Mouse (Mus musculus) midbrain, embryonic 16.5 days (tissue): Measurements from ENCODE around the gene Efna4. TPM values are rescaled to one million over a fixed set of nuclear protein-coding genes. Genes with fewer than 3 reads are reported as not detected.
A peak's percentile ranks its signal among the peaks of the same experiment; 100 is the strongest.

ENCODE experiments used
- ATAC-seq: fragments of 200-750 bp; cut with Nextera tagmentation; 2 replicates; pipeline ENCODE4 v1.8.0; 2017; ENCODE audit warnings: moderate TSS enrichment
- H3K27ac ChIP-seq: fragments of 300-500 bp; sonication (generic); 2 replicates; pipeline ENCODE4 v1.5.1; 2014; ENCODE audit warnings: mild to moderate bottlenecking, low read length, mixed read lengths
- H3K27me3 ChIP-seq: fragments of 300-500 bp; sonication (generic); 2 replicates; pipeline ENCODE4 v1.6.1; 2014; ENCODE audit warnings: low read depth, low read length, mixed read lengths; ENCODE audit not compliant: control insufficient read depth, insufficient read depth
- H3K36me3 ChIP-seq: fragments of 300-500 bp; sonication (generic); 2 replicates; pipeline ENCODE4 v1.6.1; 2014; ENCODE audit warnings: mild to moderate bottlenecking, low read length, moderate library complexity, mixed read lengths; ENCODE audit not compliant: control insufficient read depth, insufficient read depth
- H3K4me1 ChIP-seq: fragments of 300-500 bp; sonication (generic); 2 replicates; pipeline ENCODE4 v1.6.1; 2014; ENCODE audit warnings: mild to moderate bottlenecking, low read length, mixed read lengths; ENCODE audit not compliant: control insufficient read depth, insufficient read depth
- H3K4me2 ChIP-seq: fragments of 300-500 bp; sonication (generic); 2 replicates; pipeline ENCODE4 v1.6.1; 2014; ENCODE audit warnings: mild to moderate bottlenecking, low read length, mixed read lengths
- H3K4me3 ChIP-seq: fragments of 300-500 bp; sonication (generic); 2 replicates; pipeline ENCODE4 v1.5.1; 2014; ENCODE audit warnings: low read depth, mild to moderate bottlenecking, low read length, moderate library complexity, mixed read lengths
- H3K9ac ChIP-seq: fragments of 300-500 bp; sonication (generic); 2 replicates; pipeline ENCODE4 v1.6.1; 2014; ENCODE audit warnings: low read depth, low read length, mixed read lengths
- H3K9me3 ChIP-seq: fragments of 300-500 bp; sonication (generic); replicated peaks from 2 replicates; pipeline ENCODE4 v1.6.1; 2014; ENCODE audit warnings: mild to moderate bottlenecking, low read length, mixed read lengths; ENCODE audit not compliant: control insufficient read depth, poor library complexity, severe bottlenecking
- WGBS: fragments of 180-500 bp; shearing (Covaris S2); extraction: QIAGEN DNeasy Blood & Tissue Kit; methylation state at CpG from one replicate; pipeline ENCODE4 v1.1.7; 2014; 5-methylcytosine and 5-hydroxymethylcytosine counted together
- polyA plus RNA-seq: library from polyadenylated mRNA; unstranded; fragments of >200 nt; fragmentation: Nextera tagmentation; extraction: Ambion mirVana; gene quantifications from 2 replicates; pipeline ENCODE4 v1.2.1, GENCODE M21; 2015

The Efna4 gene
- polyA plus RNA-seq, 1 experiment from 2014 or later: 3.7 TPM

DNA sequence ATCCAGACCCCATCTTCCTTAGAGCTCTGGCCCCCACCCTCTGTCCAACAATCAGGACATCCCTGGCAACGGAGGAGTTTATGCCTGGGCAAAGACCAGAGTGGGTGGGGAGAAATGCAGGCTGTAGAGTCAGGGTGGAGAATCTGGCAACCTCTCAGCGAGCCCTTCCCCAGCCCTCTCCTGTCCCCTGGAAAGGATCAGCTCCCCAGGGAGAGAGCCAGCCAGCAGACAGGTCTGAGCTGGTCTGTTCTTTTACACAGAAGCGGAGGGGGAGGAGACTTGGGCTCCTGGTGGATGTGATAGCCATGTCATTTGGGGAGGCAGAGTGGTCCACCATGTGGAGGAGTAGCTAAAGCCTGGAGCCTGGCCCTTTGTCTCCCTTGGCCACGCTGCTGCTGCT lies 9.2 kb downstream of the Efna4 start:
- peaks cover 13% of the 10 kb centered on the region for H3K4me1 ChIP-seq
- 19% methylated on average over 4 of the region's 4 CpGs for WGBS
- no peaks in the 10 kb centered on the region for H3K9me3 ChIP-seq
- no peak overlapping the region for H3K27ac ChIP-seq
- H3K4me3 ChIP-seq: no peak overlapping the region
- no peak overlapping the region for H3K9ac ChIP-seq
- H3K27me3 ChIP-seq: no peaks in the 10 kb centered on the region
- ATAC-seq: no peak
- no peaks in the 10 kb centered on the region for H3K36me3 ChIP-seq
- H3K4me2 ChIP-seq: no peak overlapping the region

DNA sequence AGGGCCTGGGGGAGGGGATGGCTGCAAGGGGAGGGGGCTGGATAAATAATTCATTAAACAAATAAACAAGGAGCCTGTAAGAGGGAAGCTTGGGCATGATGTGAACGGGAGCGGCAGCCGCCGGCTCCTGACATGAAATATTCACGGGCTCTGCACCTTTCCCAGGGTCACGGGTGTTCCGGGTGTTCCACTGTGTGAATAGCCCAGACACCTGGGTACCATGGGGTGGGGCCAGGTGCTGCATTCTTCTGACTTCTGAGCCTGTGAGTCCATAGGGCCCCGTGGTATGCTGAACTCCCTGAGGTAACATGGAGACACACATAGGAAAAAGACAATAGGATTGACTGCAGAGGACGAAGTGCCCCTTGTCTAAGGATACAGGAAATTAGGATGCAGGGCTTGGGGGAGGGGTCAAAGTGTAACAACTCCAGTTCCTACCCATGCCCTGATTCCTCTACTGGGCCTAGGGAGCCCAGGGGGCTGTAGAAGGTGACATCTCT lies 10.4 kb downstream of the Efna4 start:
- H3K36me3 ChIP-seq: no peaks in the 10 kb centered on the region
- no peaks in the 10 kb centered on the region for H3K27me3 ChIP-seq
- no peak overlapping the region for H3K27ac ChIP-seq
- no peaks in the 10 kb centered on the region for H3K9me3 ChIP-seq
- H3K4me1 ChIP-seq: peaks cover 7% of the 10 kb centered on the region
- H3K4me3 ChIP-seq: no peak overlapping the region
- no peak for ATAC-seq
- H3K9ac ChIP-seq: no peak overlapping the region
- WGBS: 57% methylated on average over 9 of the region's 9 CpGs
- H3K4me2 ChIP-seq: no peak overlapping the region

DNA sequence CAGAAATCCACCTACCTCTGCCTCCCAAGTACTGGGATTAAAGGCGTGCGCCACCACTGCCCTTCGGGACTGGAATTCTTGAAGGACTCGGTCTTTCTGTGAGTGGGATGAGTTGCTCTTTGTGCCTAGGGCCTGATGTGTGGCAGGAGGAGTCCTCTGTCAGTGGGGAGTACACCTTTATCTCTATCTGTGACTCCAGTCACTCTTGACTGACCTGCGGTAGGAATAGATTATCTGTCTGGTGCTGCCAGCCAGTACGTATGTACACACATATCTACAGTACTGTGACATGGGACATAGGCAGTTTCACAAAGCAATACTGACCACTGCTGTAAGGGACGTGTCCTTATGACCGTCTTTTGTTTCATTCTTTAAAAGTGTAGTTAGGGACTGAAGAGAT lies 11.9 kb downstream of the Efna4 start:
- H3K9ac ChIP-seq: no peak overlapping the region
- no peaks in the 10 kb centered on the region for H3K27me3 ChIP-seq
- WGBS: 92% methylated on average over 8 of the region's 8 CpGs
- peaks cover 3% of the 10 kb centered on the region; the same call in 1 of the 2 replicates for H3K4me1 ChIP-seq
- H3K4me2 ChIP-seq: no peak overlapping the region
- ATAC-seq: no peak
- no peaks in the 10 kb centered on the region for H3K36me3 ChIP-seq
- H3K9me3 ChIP-seq: no peaks in the 10 kb centered on the region
- no peak overlapping the region for H3K27ac ChIP-seq
- no peak overlapping the region for H3K4me3 ChIP-seq

DNA sequence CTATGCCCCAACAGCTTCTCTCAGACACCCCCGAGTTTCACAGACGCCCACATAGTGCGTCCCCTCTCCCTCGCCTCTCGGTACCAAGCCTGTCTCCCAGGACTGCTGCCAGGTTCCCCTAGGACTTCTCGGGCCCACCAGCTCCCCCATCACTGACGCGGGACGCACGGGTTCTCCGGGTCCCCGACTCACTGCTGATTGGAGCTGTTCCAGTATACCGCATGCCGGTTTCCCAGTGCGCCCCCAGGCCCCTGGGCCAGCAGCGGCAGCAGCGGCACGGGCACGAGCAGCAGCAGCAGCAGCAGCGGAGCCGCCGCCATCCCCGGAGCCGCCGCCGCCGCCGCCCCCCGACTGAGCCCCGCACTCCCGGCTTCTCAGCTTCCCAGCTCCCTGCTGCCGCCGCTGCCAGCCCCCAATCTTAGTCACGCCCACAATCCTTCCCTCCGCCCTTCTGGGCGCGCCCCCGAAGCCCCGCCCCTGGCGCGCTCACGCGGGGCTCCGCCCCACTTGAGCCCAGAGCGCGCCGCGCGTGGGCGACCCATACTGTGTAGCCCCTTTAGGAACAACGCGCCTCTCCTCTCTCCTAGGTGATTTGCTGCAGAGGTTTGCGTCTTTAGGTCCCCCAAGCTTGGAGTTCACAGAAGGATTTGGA lies 15.2 kb downstream of the Efna4 start, which contains the start of gene Efna3:
Gene Efna3 (minus strand): TSS at position 452 of the 652 bp plus-strand sequence.
- Histone ChIP-seq H3K36me3 (no peaks in the 10 kb centered on the region), H3K9ac (peak within 1 kb of the TSS; percentile 88), H3K4me1 (peaks cover 14% of the 10 kb centered on the region), H3K4me3 (peak within 1 kb of the TSS; percentile 76), H3K9me3 (no peaks in the 10 kb centered on the region), H3K4me2 (peak within 1 kb of the TSS; percentile 78), H3K27me3 (0 out of 2 replicates have a peak, but pooled peaks cover 4% of the 10 kb centered on the region), H3K27ac (peak within 1 kb of the TSS; percentile 92)
- under 1% methylated on average over 53 of the region's 53 CpGs for WGBS
- peak; percentile 27 for ATAC-seq

DNA sequence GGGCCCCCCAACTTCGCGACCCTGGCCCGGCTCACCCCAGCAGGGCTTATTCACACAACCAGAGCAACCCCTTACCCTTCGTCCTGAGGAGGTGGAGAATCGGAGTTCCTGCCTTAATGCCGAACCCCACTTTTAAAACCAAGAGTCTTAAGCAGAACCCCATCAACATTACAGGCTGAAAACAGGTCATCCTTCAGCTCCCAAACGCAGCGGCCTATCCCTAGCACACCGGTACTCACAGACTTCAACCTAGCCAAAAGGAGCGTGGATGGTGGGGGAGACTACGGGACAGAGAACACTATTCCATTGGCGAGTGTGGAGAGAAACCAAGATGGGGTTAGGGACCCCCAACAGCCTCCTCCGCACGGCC lies 15.7 kb downstream of the Efna4 start:
- Histone ChIP-seq H3K4me3 (peak overlapping the region; percentile 76), H3K4me1 (peaks cover 19% of the 10 kb centered on the region), H3K36me3 (no peaks in the 10 kb centered on the region), H3K9me3 (no peaks in the 10 kb centered on the region), H3K9ac (peak overlapping the region; percentile 88), H3K27me3 (0 out of 2 replicates have a peak, but pooled peaks cover 4% of the 10 kb centered on the region), H3K4me2 (peak overlapping the region; percentile 78), H3K27ac (peak overlapping the region; percentile 92)
- peak; percentile 2; the same call in 1 of the 2 replicates for ATAC-seq
- 2% methylated on average over 14 of the region's 14 CpGs for WGBS

DNA sequence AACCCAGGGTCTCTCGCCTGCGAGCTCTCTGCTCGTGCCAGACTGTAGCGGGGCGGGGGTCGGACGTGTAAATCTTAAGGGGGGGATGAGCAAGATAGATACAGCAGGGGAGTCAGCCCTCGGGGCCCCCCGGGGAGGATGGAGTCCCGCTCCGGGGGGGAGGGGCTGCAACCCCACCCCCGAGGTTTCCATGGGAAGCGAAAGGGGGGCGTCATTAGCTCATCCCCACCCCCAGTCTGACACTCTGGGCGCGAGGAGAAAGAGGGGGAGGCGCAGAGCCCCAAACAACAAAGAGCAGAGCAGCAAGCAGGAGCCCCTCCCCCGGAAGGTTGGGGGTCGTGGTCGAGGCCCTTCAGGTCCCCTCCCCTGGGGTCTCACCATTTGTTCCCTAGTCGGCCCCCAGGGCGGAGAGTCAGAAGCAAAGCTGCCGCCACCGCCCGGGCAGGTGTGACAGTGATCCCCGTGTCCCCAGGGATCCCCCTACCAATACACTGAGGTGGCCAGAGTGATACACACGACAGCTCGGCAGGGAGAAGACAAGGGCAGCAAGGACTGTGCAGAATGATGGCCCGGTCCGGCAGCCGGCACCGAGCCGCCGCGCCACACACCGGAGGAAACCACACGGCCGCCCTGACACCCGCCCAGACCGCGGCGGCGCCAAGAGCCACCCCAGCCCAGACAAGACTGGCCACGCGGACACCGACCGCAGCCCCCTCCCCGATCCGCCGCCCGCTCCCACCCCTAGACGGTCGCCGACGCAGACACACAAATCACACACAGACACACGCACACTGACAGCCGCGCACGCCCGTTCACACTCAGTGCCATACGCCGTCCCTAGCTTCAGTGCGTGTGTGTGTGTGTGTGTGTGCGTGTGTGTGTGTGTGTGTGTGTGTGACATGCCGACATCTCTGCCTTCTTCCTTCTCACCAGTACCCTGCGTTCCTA lies 16.4 kb downstream of the Efna4 start:
- H3K9me3 ChIP-seq: no peaks in the 10 kb centered on the region
- ATAC-seq: peak; percentile 18
- H3K4me3 ChIP-seq: peak overlapping the region; percentile 76
- H3K4me1 ChIP-seq: peaks cover 25% of the 10 kb centered on the region
- peak overlapping the region; percentile 78 for H3K4me2 ChIP-seq
- H3K9ac ChIP-seq: peak overlapping the region; percentile 88
- no peaks in the 10 kb centered on the region for H3K36me3 ChIP-seq
- WGBS: under 1% methylated on average over 62 of the region's 66 CpGs
- H3K27ac ChIP-seq: peak overlapping the region; percentile 92
- 0 out of 2 replicates have a peak, but pooled peaks cover 4% of the 10 kb centered on the region for H3K27me3 ChIP-seq

DNA sequence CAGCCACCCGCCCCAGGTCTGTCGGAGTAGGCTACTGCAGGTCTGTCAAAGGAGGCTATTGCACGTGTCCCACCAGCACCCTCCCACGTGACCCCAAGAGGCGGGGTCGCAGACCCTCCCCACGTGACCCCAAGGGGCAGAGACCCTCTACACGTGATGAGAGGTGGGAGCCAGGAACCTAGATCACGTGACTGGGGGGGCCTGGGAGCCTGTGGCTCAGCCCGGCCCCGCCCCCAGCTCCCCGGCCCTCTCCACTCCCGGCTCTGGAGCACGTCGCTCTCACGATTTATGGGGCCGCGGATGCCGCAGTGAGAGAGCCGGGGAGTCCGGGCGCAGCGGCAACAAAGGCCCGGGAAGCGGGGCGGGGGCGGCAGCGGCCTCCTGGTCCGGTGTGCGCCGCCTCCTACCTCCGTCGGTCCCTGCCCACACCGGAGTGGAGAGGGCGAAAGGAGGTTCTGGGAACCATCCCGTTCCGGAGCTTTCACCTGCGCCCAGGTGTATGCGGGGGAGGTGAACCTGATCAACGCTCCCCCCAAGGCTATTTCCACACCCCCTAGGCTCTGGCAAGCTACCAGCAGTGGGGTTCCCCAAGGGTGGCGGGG lies 17.1 kb downstream of the Efna4 start:
- peak overlapping the region; percentile 76 for H3K4me3 ChIP-seq
- WGBS: 0% methylated on average over 26 of the region's 41 CpGs
- ATAC-seq: peak; percentile 26; the same call in 1 of the 2 replicates
- no peaks in the 10 kb centered on the region for H3K36me3 ChIP-seq
- peaks cover 33% of the 10 kb centered on the region for H3K4me1 ChIP-seq
- H3K27me3 ChIP-seq: 0 out of 2 replicates have a peak, but pooled peaks cover 4% of the 10 kb centered on the region
- peak overlapping the region; percentile 92 for H3K27ac ChIP-seq
- H3K9me3 ChIP-seq: no peaks in the 10 kb centered on the region
- H3K9ac ChIP-seq: peak overlapping the region; percentile 88
- peak overlapping the region; percentile 78 for H3K4me2 ChIP-seq

DNA sequence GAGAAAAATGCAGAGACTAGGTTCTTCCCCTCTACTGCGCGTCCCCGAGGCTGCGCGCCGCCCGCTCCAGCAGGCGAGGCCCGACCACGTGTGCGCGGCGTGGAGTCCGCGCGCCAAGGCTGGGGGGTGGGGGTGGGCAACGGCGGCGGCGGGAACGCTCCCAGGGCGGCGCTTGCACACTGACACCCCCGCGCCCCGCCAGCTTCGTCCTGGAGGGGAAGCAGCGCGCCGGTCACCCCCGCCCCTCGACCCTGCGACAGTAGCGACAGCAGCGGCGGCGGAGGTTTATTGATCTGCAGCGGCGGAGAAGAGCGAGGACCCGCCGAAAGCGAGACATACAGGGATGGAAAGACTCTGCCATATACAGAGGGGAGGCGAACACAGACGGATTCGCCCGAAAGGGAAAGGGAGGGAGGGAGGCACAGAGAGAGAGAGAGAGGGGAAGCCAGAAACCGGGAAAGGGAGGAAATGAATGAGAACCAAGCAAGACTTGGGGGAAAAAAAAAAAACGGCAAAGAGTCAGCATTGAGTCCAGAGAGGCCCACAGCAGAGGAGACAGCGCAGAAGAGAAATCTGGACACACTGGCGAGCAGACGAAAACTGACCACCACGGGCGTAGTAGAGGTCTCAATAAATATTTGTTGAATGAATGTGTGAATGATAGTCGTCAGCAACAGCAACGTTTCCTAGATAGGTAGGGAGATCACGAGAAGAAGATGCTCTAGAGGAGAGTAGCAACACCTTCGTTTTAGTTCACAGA lies 18.1 kb downstream of the Efna4 start:
- 2% methylated on average over 50 of the region's 58 CpGs for WGBS
- peak overlapping the region; percentile 92 for H3K27ac ChIP-seq
- H3K27me3 ChIP-seq: 0 out of 2 replicates have a peak, but pooled peaks cover 4% of the 10 kb centered on the region
- H3K4me3 ChIP-seq: peak overlapping the region; percentile 76
- H3K4me2 ChIP-seq: peak overlapping the region; percentile 78
- H3K9me3 ChIP-seq: no peaks in the 10 kb centered on the region
- peaks cover 38% of the 10 kb centered on the region for H3K4me1 ChIP-seq
- peak overlapping the region; percentile 88 for H3K9ac ChIP-seq
- no peak for ATAC-seq
- peaks cover 3% of the 10 kb centered on the region; the same call in 1 of the 2 replicates for H3K36me3 ChIP-seq
